Mouse (Mus musculus) heart, postnatal 4 days (tissue): ENCODE results near the gene Fbxo28. TPM values are rescaled to one million over a fixed set of nuclear protein-coding genes. Genes with fewer than 3 reads are reported as not detected.

ENCODE experiments used
- DNase-seq: peaks from one replicate; pipeline ENCODE4 v3.0.0; 2021
- total RNA-seq, 2 experiments: library from RNA; stranded (reverse); gene quantifications; 2 replicates each; pipeline ENCODE4 v1.2.3; 2021

Fbxo28 gene
- 10 to 100 TPM; 20.4 to 24.5 TPM for total RNA-seq

- peak; percentile 88 for DNase-seq
Observed at GRCm38 (mm10) chr1:182340821-182341781, at the start of gene Fbxo28. TSS of gene Fbxo28 (minus strand) at chr1:182341629.

- peak; percentile 26 for DNase-seq
Observed at GRCm38 (mm10) chr1:182388729-182389128, 47.3 kb upstream of the Fbxo28 start.

- no peak for DNase-seq
Observed at GRCm38 (mm10) chr1:182386449-182386848, 45.0 kb upstream of the Fbxo28 start.

GRCm38 (mm10) chr1:182383096-182383495 is 41.7 kb upstream of the Fbxo28 start:
- no peak for DNase-seq

GRCm38 (mm10) chr1:182381327-182381726 is 39.9 kb upstream of the Fbxo28 start:
- no peak for DNase-seq

- no peak for DNase-seq
Observed at GRCm38 (mm10) chr1:182380683-182381082, 39.3 kb upstream of the Fbxo28 start.

GRCm38 (mm10) chr1:182378876-182379275 is 37.4 kb upstream of the Fbxo28 start:
- DNase-seq: no peak

GRCm38 (mm10) chr1:182378205-182378835 is 36.9 kb upstream of the Fbxo28 start:
- DNase-seq: no peak

GRCm38 (mm10) chr1:182377519-182377918 is 36.1 kb upstream of the Fbxo28 start:
- no peak for DNase-seq

- no peak for DNase-seq
Observed at GRCm38 (mm10) chr1:182376826-182377225, 35.4 kb upstream of the Fbxo28 start.

GRCm38 (mm10) chr1:182376221-182376620 is 34.8 kb upstream of the Fbxo28 start:
- DNase-seq: peak; percentile 35

- no peak for DNase-seq
Observed at GRCm38 (mm10) chr1:182371891-182372290, 30.5 kb upstream of the Fbxo28 start.

- DNase-seq: no peak
Observed at GRCm38 (mm10) chr1:182369435-182369834, 28.0 kb upstream of the Fbxo28 start.

- DNase-seq: no peak
Observed at GRCm38 (mm10) chr1:182368782-182369181, 27.4 kb upstream of the Fbxo28 start.

GRCm38 (mm10) chr1:182368309-182368708 is 26.9 kb upstream of the Fbxo28 start:
- DNase-seq: no peak

- no peak for DNase-seq
Observed at GRCm38 (mm10) chr1:182363683-182364404, 22.4 kb upstream of the Fbxo28 start.

GRCm38 (mm10) chr1:182362703-182363102 is 21.3 kb upstream of the Fbxo28 start:
- DNase-seq: no peak

GRCm38 (mm10) chr1:182358133-182358532 is 16.7 kb upstream of the Fbxo28 start:
- DNase-seq: no peak

- no peak for DNase-seq
Observed at GRCm38 (mm10) chr1:182354504-182355147, 13.2 kb upstream of the Fbxo28 start.

- no peak for DNase-seq
Observed at GRCm38 (mm10) chr1:182349557-182349956, 8.1 kb upstream of the Fbxo28 start.

GRCm38 (mm10) chr1:182346491-182346890 is 5.1 kb upstream of the Fbxo28 start:
- DNase-seq: no peak

GRCm38 (mm10) chr1:182345857-182346256 is 4.4 kb upstream of the Fbxo28 start:
- DNase-seq: no peak
